Mouse (Mus musculus) cerebellum, adult 2 months (tissue): ENCODE measurements around the gene Itgb1bp1. TPM values are rescaled to one million over a fixed set of nuclear protein-coding genes. Genes with fewer than 3 reads are reported as not detected.

ENCODE experiments used
- DNase-seq, 2 experiments: peaks; one replicate each; pipeline ENCODE4 v3.0.0; 2021
- H3K27ac ChIP-seq: fragments of 200-500 bp; 2 replicates; pipeline ENCODE4 v1.5.1; 2012; ENCODE audit warnings: low read length, control low read depth, inconsistent platforms; ENCODE audit not compliant: insufficient read depth
- H3K27me3 ChIP-seq: fragments of 200-500 bp; 2 replicates; pipeline ENCODE4 v1.6.1; 2012; ENCODE audit warnings: inconsistent platforms, mild to moderate bottlenecking, low read length, moderate library complexity; ENCODE audit not compliant: control insufficient read depth, insufficient read depth
- H3K4me1 ChIP-seq: fragments of 200-500 bp; 2 replicates; pipeline ENCODE4 v1.6.1; 2011; ENCODE audit warnings: low read length; ENCODE audit not compliant: control insufficient read depth, insufficient read depth
- H3K4me3 ChIP-seq: fragments of 200-500 bp; replicated peaks from 2 replicates; pipeline ENCODE3; 2011; ENCODE audit warnings: mild to moderate bottlenecking, low read depth, low read length, control low read depth; ENCODE audit not compliant: insufficient read depth
- CTCF ChIP-seq: fragments of 200-500 bp; IDR thresholded peaks from 2 replicates; pipeline ENCODE4 v1.5.1; 2011; ENCODE audit warnings: low read depth, mild to moderate bottlenecking, control low read depth, low read length, moderate library complexity, borderline replicate concordance; ENCODE audit not compliant: insufficient read depth
- POLR2A ChIP-seq: fragments of 200-500 bp; IDR thresholded peaks from 2 replicates; pipeline ENCODE4 v1.6.1; 2011; ENCODE audit warnings: low read length, control low read depth, borderline replicate concordance; ENCODE audit not compliant: insufficient read depth
- WGBS: fragments of 180-500 bp; shearing (Covaris S2); methylation state at CpG from one replicate; pipeline ENCODE4 v1.1.7; 2018; 5-methylcytosine and 5-hydroxymethylcytosine counted together
- polyA plus RNA-seq: library from polyadenylated mRNA; depleted of rRNA; stranded (reverse); fragments of >200 nt; gene quantifications from 2 replicates; pipeline ENCODE4 v1.2.3, GENCODE M21; 2012

Gene Itgb1bp1
- polyA plus RNA-seq, 1 experiment: 70.6 TPM

DNA sequence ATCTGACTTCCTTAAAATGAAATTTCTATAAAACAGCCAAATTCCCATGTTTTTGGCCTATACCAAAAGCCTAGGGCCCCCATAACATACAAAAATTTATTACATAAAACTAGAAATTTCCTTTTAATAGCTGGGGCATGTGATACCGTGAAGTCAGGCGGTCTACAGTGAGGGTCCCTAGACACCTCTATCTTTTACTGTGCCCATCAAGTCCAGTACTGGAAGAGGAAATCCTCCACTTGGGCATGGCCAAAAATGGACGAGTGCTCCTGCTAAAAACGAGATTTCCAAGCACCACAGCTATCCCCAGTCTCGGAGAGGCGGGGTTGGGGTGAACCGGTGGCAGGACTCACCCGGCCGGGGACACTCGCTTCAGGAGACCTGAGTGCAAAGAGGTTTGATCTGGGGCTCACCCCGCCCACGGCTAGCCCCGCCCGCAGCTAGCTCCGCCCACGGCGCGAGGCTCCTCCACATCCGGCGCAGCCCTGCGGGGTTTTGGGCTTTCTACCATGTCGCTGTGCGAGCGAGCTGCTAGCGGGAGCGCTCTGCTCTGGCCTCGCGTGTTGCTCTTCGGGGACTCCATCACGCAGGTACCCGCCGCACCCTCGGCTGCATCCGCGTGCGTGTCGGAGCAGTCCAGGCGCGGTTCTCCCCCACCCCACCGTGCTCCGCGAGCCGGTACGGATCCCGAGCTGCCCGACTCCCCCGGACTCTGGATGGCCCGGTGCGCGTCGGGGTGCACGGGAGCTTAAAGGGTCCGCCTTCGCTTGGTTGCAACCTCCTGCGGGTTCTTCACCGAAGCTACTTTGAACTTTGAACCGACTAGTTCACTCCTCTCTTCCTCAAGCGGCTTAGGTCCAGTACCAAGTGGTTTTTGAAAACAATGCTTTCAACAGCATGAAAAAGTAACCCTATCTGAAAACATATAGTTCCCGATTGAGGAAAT is 30.1 kb upstream of the Itgb1bp1 start, which contains the start of gene Iah1:
TSS of gene Iah1 (plus strand) at position 467 of the 946 bp plus-strand sequence.
- 2% methylated on average over 59 of the region's 59 CpGs for WGBS
- peak; percentile 85 to 87 for DNase-seq
- H3K4me1 ChIP-seq: no peaks in the 10 kb centered on the region
- H3K27me3 ChIP-seq: no peaks in the 10 kb centered on the region
- H3K4me3 ChIP-seq: peak within 1 kb of the TSS; percentile 71
- peak within 1 kb of the TSS; percentile 37 for H3K27ac ChIP-seq
- TF ChIP-seq CTCF (no peak), POLR2A (peak; percentile 82; the same call in 1 of the 2 replicates)

DNA sequence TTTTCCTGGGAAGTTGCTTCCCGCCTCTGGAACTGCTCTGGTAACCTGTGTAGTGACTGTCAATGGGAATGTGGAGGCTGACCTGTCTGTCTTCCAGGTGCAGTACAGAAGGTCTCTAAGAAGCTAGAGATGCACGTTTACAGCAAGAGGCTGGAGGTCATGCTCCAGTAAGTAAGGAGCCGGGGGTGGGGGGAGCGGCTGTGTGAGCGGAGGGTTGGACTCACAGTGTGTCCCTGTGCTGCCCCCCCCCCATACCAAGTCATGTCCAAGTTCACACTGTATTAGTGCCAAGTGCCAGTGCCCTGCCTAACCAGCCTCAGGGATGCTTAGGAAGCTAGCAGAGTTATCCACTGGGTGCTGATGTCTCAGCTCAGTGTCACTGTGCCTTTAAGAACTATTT is 26.1 kb upstream of the Itgb1bp1 start:
- Histone ChIP-seq H3K27me3 (no peaks in the 10 kb centered on the region), H3K4me3 (no peak overlapping the region), H3K4me1 (no peaks in the 10 kb centered on the region), H3K27ac (no peak overlapping the region)
- no peak for DNase-seq
- TF ChIP-seq POLR2A (no peak), CTCF (no peak)
- WGBS: 81% methylated on average over 5 of the region's 5 CpGs

DNA sequence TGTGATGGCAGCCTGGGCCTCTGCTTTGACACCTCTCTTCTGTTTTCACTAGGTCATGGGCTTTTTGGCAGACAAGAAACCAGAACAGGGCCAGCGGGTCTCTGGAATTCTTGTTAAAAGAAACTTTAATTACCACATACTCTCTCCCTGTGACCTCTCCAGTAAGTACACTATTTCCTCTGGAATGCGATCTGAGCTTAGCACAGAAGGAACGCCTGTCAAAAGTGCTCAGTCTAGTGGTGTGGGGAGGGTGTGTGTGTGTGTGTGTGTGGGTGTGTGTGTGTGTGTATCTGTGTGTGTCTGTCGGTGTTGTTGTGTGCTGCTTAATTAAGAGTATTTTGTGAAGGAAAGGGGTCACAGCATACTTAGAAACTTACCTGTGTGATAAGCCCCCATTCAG is 20.6 kb upstream of the Itgb1bp1 start:
- TF ChIP-seq POLR2A: no peak
- no peak for TF ChIP-seq CTCF
- 92% methylated on average over 4 of the region's 4 CpGs for WGBS
- H3K4me1 ChIP-seq: no peaks in the 10 kb centered on the region
- no peak overlapping the region for H3K4me3 ChIP-seq
- H3K27ac ChIP-seq: no peak overlapping the region
- H3K27me3 ChIP-seq: no peaks in the 10 kb centered on the region
- no peak for DNase-seq

DNA sequence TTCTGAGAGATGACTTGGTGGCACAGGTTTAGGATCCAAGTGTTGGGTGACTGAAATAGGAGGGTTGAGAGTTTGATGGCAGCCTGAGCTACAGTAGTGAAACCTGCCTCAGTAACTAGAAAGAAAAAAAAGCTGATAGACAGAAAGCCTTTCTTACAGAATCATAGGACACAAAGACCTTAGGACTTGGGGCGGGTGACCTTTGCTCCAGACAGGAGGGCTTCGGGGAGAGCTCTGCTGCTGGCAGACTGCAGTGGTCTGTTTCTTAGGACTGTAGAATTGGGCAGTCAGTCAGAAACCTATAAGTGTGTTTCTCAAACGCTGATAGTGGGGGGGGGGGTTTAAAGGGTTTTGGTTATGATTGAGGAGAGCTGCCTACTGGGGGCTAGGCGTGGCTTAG is 19.7 kb upstream of the Itgb1bp1 start:
- DNase-seq: no peak
- Histone ChIP-seq H3K4me3 (no peak overlapping the region), H3K27ac (no peak overlapping the region), H3K27me3 (no peaks in the 10 kb centered on the region), H3K4me1 (no peaks in the 10 kb centered on the region)
- TF ChIP-seq CTCF: no peak
- no peak for TF ChIP-seq POLR2A
- 90% methylated on average over 4 of the region's 4 CpGs for WGBS

DNA sequence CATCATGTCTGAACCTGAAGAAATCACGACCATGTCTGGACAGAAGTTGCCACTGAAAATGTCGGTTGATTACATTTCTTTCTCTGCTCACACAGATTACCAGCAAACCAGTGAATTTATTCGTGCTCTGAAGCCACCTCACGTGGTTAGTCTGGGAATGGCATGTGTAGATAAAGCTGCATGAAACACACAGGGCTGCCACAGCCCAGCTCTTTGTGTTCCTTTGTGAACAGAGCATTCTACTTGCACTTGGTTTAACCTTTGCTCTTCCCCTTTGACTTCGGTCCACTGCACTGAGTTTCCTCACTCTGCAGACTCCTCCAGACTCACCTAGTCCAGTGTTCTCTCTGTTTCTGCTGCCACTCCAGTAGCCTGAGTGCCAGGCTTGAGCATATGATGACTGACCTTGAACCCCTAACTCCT is 16.3 kb upstream of the Itgb1bp1 start:
- H3K4me1 ChIP-seq: no peaks in the 10 kb centered on the region
- DNase-seq: no peak
- 88% methylated on average over 5 of the region's 5 CpGs for WGBS
- H3K27me3 ChIP-seq: no peaks in the 10 kb centered on the region
- H3K27ac ChIP-seq: no peak overlapping the region
- no peak overlapping the region for H3K4me3 ChIP-seq
- TF ChIP-seq CTCF (no peak), POLR2A (no peak)

DNA sequence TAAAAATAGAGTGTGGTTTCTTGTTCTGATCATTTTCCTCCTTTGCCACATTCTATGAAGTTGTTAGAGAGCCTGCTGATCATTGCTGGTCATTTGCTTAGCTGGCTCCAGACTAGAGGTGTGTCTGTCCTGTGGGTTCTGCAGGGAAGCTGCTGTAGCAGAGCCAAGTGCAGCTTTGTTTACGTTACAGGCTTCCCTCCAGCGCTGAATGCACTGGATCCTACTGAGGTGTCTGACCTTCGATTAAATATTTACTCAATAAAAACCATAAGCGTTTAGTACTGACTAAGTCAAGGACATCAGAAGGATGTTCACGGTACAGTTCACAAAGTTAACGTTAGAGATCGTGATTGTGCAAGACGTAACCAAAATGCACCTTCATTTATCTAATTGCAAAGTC is 15.8 kb upstream of the Itgb1bp1 start:
- TF ChIP-seq POLR2A (no peak), CTCF (no peak)
- Histone ChIP-seq H3K27ac (no peak overlapping the region), H3K4me1 (no peaks in the 10 kb centered on the region), H3K27me3 (no peaks in the 10 kb centered on the region), H3K4me3 (no peak overlapping the region)
- no peak for DNase-seq
- WGBS: 94% methylated on average over 8 of the region's 8 CpGs

DNA sequence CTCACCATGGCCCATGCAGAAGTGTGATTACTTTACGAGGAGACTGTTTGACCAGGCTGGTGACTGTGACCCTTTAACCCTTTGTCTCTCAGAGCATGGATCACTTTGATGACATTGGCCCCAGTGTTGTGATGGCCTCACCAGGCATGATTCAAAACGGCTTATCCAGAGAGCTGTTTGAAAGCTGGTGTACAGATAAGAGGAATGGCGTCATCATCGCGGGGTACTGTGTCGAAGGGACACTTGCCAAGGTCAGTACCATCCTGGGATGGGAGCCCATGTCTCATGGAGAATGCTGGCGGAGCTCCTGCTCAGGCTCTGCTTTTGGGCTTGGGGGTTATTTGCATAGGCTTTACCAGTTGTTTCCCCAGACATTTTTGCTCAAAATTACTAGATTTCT is 15.2 kb upstream of the Itgb1bp1 start:
- H3K4me1 ChIP-seq: no peaks in the 10 kb centered on the region
- H3K4me3 ChIP-seq: no peak overlapping the region
- no peak overlapping the region for H3K27ac ChIP-seq
- WGBS: 72% methylated on average over 7 of the region's 7 CpGs
- TF ChIP-seq POLR2A (no peak), CTCF (no peak)
- no peaks in the 10 kb centered on the region for H3K27me3 ChIP-seq
- DNase-seq: no peak

DNA sequence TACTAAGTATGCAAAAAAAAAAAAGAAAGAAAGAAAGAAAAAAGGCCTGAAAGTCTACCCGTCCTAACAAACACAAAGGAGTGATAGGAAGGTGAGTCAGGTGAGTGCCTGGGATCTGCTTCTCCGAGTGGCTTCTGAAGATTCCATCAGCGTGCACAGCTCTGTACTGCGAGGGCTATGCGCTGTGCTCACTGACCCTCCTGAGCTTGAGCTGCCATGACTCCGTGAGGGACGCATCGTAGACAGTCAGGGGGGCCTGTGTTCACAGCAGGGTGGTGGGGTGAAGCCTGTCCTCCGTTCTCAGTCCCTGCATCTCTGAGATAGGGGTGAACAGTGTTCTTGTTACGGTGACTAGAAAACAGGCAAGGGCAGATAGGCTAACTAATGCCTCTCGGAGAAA is 12.8 kb upstream of the Itgb1bp1 start:
- Histone ChIP-seq H3K27ac (no peak overlapping the region), H3K4me1 (no peaks in the 10 kb centered on the region), H3K4me3 (no peak overlapping the region), H3K27me3 (no peaks in the 10 kb centered on the region)
- 91% methylated on average over 11 of the region's 11 CpGs for WGBS
- no peak for TF ChIP-seq POLR2A
- TF ChIP-seq CTCF: no peak
- DNase-seq: no peak
